Mouse (Mus musculus) forebrain, postnatal 0 days (tissue): Measurements from ENCODE around the gene Pth2. TPM values are rescaled to one million over a fixed set of nuclear protein-coding genes. Genes with fewer than 3 reads are reported as not detected.

Experiments used
- ATAC-seq: fragments of 200-750 bp; cut with Nextera tagmentation; 2 replicates; pipeline ENCODE4 v1.8.0; 2017; ENCODE audit warnings: mild to moderate bottlenecking, moderate library complexity
- DNase-seq: peaks from one replicate; pipeline ENCODE4 v3.0.0-alpha.2; 2015
- H3K27ac ChIP-seq: fragments of 300-500 bp; sonication (generic); 2 replicates; pipeline ENCODE4 v1.5.1; 2014; ENCODE audit warnings: low read depth, mild to moderate bottlenecking, antibody characterized with exemption, low read length, moderate library complexity, mixed read lengths
- H3K27me3 ChIP-seq: fragments of 300-500 bp; sonication (generic); 2 replicates; pipeline ENCODE4 v1.6.1; 2014; ENCODE audit warnings: mild to moderate bottlenecking, low read length, mixed read lengths; ENCODE audit not compliant: insufficient read depth
- H3K36me3 ChIP-seq: fragments of 300-500 bp; sonication (generic); 2 replicates; pipeline ENCODE4 v1.6.1; 2014; ENCODE audit warnings: mild to moderate bottlenecking, moderate library complexity; ENCODE audit not compliant: insufficient read depth
- H3K4me1 ChIP-seq: fragments of 300-500 bp; sonication (generic); 2 replicates; pipeline ENCODE4 v1.6.1; 2014; ENCODE audit warnings: antibody characterized with exemption; ENCODE audit not compliant: insufficient read depth
- H3K4me2 ChIP-seq: fragments of 300-500 bp; sonication (generic); 2 replicates; pipeline ENCODE4 v1.6.1; 2014; ENCODE audit warnings: low read depth, mild to moderate bottlenecking, moderate library complexity
- H3K4me3 ChIP-seq: fragments of 300-500 bp; sonication (generic); 2 replicates; pipeline ENCODE4 v1.5.1; 2014; ENCODE audit warnings: low read depth, low read length, mixed read lengths
- H3K9ac ChIP-seq: fragments of 300-500 bp; sonication (generic); 2 replicates; pipeline ENCODE4 v1.6.1; 2014; ENCODE audit warnings: mild to moderate bottlenecking
- H3K9me3 ChIP-seq: fragments of 300-500 bp; sonication (generic); 2 replicates; pipeline ENCODE4 v1.6.1; 2016; ENCODE audit warnings: low read length
- CTCF ChIP-seq: sonication (generic); IDR thresholded peaks from 2 replicates; pipeline ENCODE4 v1.5.1; 2016; ENCODE audit warnings: antibody characterized with exemption, control low read depth, low read depth
- WGBS: fragments of 180-500 bp; shearing (Covaris S2); extraction: QIAGEN DNeasy Blood & Tissue Kit; methylation state at CpG from one replicate; pipeline ENCODE4 v1.1.7; 2014; 5-methylcytosine and 5-hydroxymethylcytosine counted together
- microRNA-seq, 2 experiments: library from miRNA; unstranded; fragments of <30 nt; microRNA quantifications; one replicate each; pipeline ENCODE4; 2016
- polyA plus RNA-seq: library from polyadenylated mRNA; unstranded; fragments of >200 nt; fragmentation: Nextera tagmentation; extraction: Ambion mirVana; gene quantifications from 2 replicates; pipeline ENCODE4 v1.2.1, GENCODE M21; 2015
- total RNA-seq: library from RNA; depleted of rRNA; stranded (reverse); fragments of >200 nt; gene quantifications from 2 replicates; pipeline ENCODE4 v1.2.3, GENCODE M21; 2014; rRNA removed

The Pth2 gene
- total and polyA plus RNA-seq, 2 experiments from 2014 or later, result 0.48 TPM; not detected in 1

- Histone ChIP-seq H3K36me3 (peaks cover 7% of the 10 kb centered on the region; the same call in 1 of the 2 replicates), H3K4me1 (no peaks in the 10 kb centered on the region), H3K9me3 (no peaks in the 10 kb centered on the region), H3K27ac (no peak overlapping the region), H3K4me2 (no peak overlapping the region), H3K9ac (no peak overlapping the region), H3K4me3 (no peak overlapping the region), H3K27me3 (no peaks in the 10 kb centered on the region)
- no peak for TF ChIP-seq CTCF
- 83% methylated on average over 7 of the region's 7 CpGs for WGBS
- ATAC-seq, result no peak
- DNase-seq, result no peak
Observed at GRCm38 (mm10) chr7:45224826-45225225, 44.0 kb downstream of the Pth2 start.

- Histone ChIP-seq H3K9ac (no peak overlapping the region), H3K27me3 (no peaks in the 10 kb centered on the region), H3K4me2 (no peak overlapping the region), H3K9me3 (no peaks in the 10 kb centered on the region), H3K4me3 (no peak overlapping the region), H3K27ac (no peak overlapping the region), H3K4me1 (no peaks in the 10 kb centered on the region), H3K36me3 (peaks cover 7% of the 10 kb centered on the region; the same call in 1 of the 2 replicates)
- WGBS, result 95% methylated on average over 5 of the region's 5 CpGs
- ATAC-seq, result no peak
- no peak for TF ChIP-seq CTCF
- DNase-seq, result no peak
Observed at GRCm38 (mm10) chr7:45226421-45226820, 45.6 kb downstream of the Pth2 start.

GRCm38 (mm10) chr7:45228548-45228947, 47.8 kb downstream of the Pth2 start:
- no peak for TF ChIP-seq CTCF
- ATAC-seq, result no peak
- Histone ChIP-seq H3K4me1 (no peaks in the 10 kb centered on the region), H3K4me2 (no peak overlapping the region), H3K27ac (no peak overlapping the region), H3K9ac (no peak overlapping the region), H3K4me3 (no peak overlapping the region), H3K27me3 (no peaks in the 10 kb centered on the region), H3K36me3 (peaks cover 7% of the 10 kb centered on the region; the same call in 1 of the 2 replicates), H3K9me3 (no peaks in the 10 kb centered on the region)
- 95% methylated on average over 18 of the region's 18 CpGs for WGBS
- DNase-seq, result no peak

GRCm38 (mm10) chr7:45229046-45229445, 48.3 kb downstream of the Pth2 start:
- TF ChIP-seq CTCF, result no peak
- H3K4me1 ChIP-seq, result 0 out of 2 replicates have a peak, but pooled peaks cover 1% of the 10 kb centered on the region
- H3K36me3 ChIP-seq, result peaks cover 7% of the 10 kb centered on the region; the same call in 1 of the 2 replicates
- no peaks in the 10 kb centered on the region for H3K9me3 ChIP-seq
- H3K27ac ChIP-seq, result no peak overlapping the region
- WGBS, result 92% methylated on average over 8 of the region's 8 CpGs
- no peak overlapping the region for H3K4me2 ChIP-seq
- no peak for DNase-seq
- no peak overlapping the region for H3K9ac ChIP-seq
- no peak for ATAC-seq
- no peaks in the 10 kb centered on the region for H3K27me3 ChIP-seq
- H3K4me3 ChIP-seq, result no peak overlapping the region

- no peak overlapping the region for H3K4me3 ChIP-seq
- no peaks in the 10 kb centered on the region for H3K27me3 ChIP-seq
- TF ChIP-seq CTCF, result no peak
- WGBS, result 94% methylated on average over 7 of the region's 7 CpGs
- peaks cover 7% of the 10 kb centered on the region; the same call in 1 of the 2 replicates for H3K36me3 ChIP-seq
- no peaks in the 10 kb centered on the region for H3K9me3 ChIP-seq
- no peak overlapping the region for H3K4me2 ChIP-seq
- no peak for DNase-seq
- H3K27ac ChIP-seq, result no peak overlapping the region
- H3K4me1 ChIP-seq, result 0 out of 2 replicates have a peak, but pooled peaks cover 6% of the 10 kb centered on the region
- no peak overlapping the region for H3K9ac ChIP-seq
- ATAC-seq, result no peak
Observed at GRCm38 (mm10) chr7:45229459-45230203, 48.8 kb downstream of the Pth2 start.

- ATAC-seq, result no peak
- Histone ChIP-seq H3K9me3 (no peaks in the 10 kb centered on the region), H3K4me3 (no peak overlapping the region), H3K4me2 (no peak overlapping the region), H3K27ac (no peak overlapping the region), H3K9ac (no peak overlapping the region), H3K36me3 (peaks cover 7% of the 10 kb centered on the region; the same call in 1 of the 2 replicates), H3K4me1 (0 out of 2 replicates have a peak, but pooled peaks cover 6% of the 10 kb centered on the region), H3K27me3 (no peaks in the 10 kb centered on the region)
- DNase-seq, result no peak
- WGBS, result 86% methylated on average over 12 of the region's 12 CpGs
- TF ChIP-seq CTCF, result no peak
Observed at GRCm38 (mm10) chr7:45231192-45231591, 50.4 kb downstream of the Pth2 start.

Small RNA genes within 50 kb of the gene (microRNA-seq; reads per million reads assigned to microRNA genes)
- gene Mir7055, result 0.12 to 0.77 reads per million in 2 experiments

Other genes starting within 250 kb of the Pth2 start
Only the 30 nearest of the 34 such genes appear.
- 71.9 and 73.1 TPM in 2 replicates for gene Cpt1c, start 206.1 kb upstream of the Pth2 start, total RNA-seq
- gene Cpt1c, start 206.1 kb upstream of the Pth2 start, polyA plus RNA-seq, result 34.3 and 49.6 TPM in 2 replicates
- gene Prmt1, start 194.4 kb upstream of the Pth2 start, total RNA-seq, result 208 and 220 TPM in 2 replicates
- 598 and 639 TPM in 2 replicates for gene Prmt1, start 194.4 kb upstream of the Pth2 start, polyA plus RNA-seq
- 39.3 and 39.7 TPM in 2 replicates for gene Irf3, start 183.3 kb upstream of the Pth2 start, total RNA-seq
- gene Irf3, start 183.3 kb upstream of the Pth2 start, polyA plus RNA-seq, result 23.1 and 24.0 TPM in 2 replicates
- 7.5 and 7.9 TPM in 2 replicates for gene Bcl2l12, start 182.3 kb upstream of the Pth2 start, total RNA-seq
- 7.8 and 8.5 TPM in 2 replicates for gene Bcl2l12, start 182.3 kb upstream of the Pth2 start, polyA plus RNA-seq
- gene Scaf1, start 164.6 kb upstream of the Pth2 start, total RNA-seq, result 58.7 and 72.5 TPM in 2 replicates
- gene Scaf1, start 164.6 kb upstream of the Pth2 start, polyA plus RNA-seq, result 43.4 and 50.0 TPM in 2 replicates
- gene Rras, start 163.0 kb upstream of the Pth2 start, total RNA-seq, result 2.9 and 4.2 TPM in 2 replicates
- gene Rras, start 163.0 kb upstream of the Pth2 start, polyA plus RNA-seq, result 10.6 and 13.1 TPM in 2 replicates
- 12.6 and 14.0 TPM in 2 replicates for gene Prr12, start 128.1 kb upstream of the Pth2 start, total RNA-seq
- gene Prr12, start 128.1 kb upstream of the Pth2 start, polyA plus RNA-seq, result 4.9 and 8.2 TPM in 2 replicates
- 75.2 and 76.4 TPM in 2 replicates for gene Nosip, start 118.6 kb upstream of the Pth2 start, total RNA-seq
- gene Nosip, start 118.6 kb upstream of the Pth2 start, polyA plus RNA-seq, result 74.3 and 75.2 TPM in 2 replicates
- gene Prrg2, start 118.3 kb upstream of the Pth2 start, total RNA-seq, result 6.3 and 15.9 TPM in 2 replicates
- 14.9 and 15.1 TPM in 2 replicates for gene Prrg2, start 118.3 kb upstream of the Pth2 start, polyA plus RNA-seq
- 29.7 and 43.8 TPM in 2 replicates for gene Rcn3, start 88.8 kb upstream of the Pth2 start, total RNA-seq
- gene Rcn3, start 88.8 kb upstream of the Pth2 start, polyA plus RNA-seq, result 32.6 and 36.4 TPM in 2 replicates
- gene Fcgrt, start 77.1 kb upstream of the Pth2 start, total RNA-seq, result 24.9 and 29.4 TPM in 2 replicates
- gene Fcgrt, start 77.1 kb upstream of the Pth2 start, polyA plus RNA-seq, result 35.1 and 44.7 TPM in 2 replicates
- gene Rps11, start 56.6 kb upstream of the Pth2 start, total RNA-seq, result 974 and 1,229 TPM in 2 replicates
- gene Rps11, start 56.6 kb upstream of the Pth2 start, polyA plus RNA-seq, result 814 and 982 TPM in 2 replicates
- gene Rpl13a, start 52.2 kb upstream of the Pth2 start, total RNA-seq, result 2,018 and 2,903 TPM in 2 replicates
- 852 and 1,121 TPM in 2 replicates for gene Rpl13a, start 52.2 kb upstream of the Pth2 start, polyA plus RNA-seq
- gene Gm45713, start 44.8 kb upstream of the Pth2 start, total RNA-seq, result not detected in 2 replicates
- 0.36 TPM in 1 of 2 replicates, not detected in the other for gene Gm45713, start 44.8 kb upstream of the Pth2 start, polyA plus RNA-seq
- gene Flt3l, start 44.6 kb upstream of the Pth2 start, total RNA-seq, result 2.3 and 3.1 TPM in 2 replicates
- 1.9 and 6.8 TPM in 2 replicates for gene Flt3l, start 44.6 kb upstream of the Pth2 start, polyA plus RNA-seq
- gene Pih1d1, start 26.7 kb upstream of the Pth2 start, total RNA-seq, result 112 and 117 TPM in 2 replicates
- gene Pih1d1, start 26.7 kb upstream of the Pth2 start, polyA plus RNA-seq, result 74.3 and 80.4 TPM in 2 replicates
- gene Aldh16a1, start 26.4 kb upstream of the Pth2 start, total RNA-seq, result 10.2 and 14.2 TPM in 2 replicates
- 13.3 TPM in 2 replicates for gene Aldh16a1, start 26.4 kb upstream of the Pth2 start, polyA plus RNA-seq
- 71.4 and 87.5 TPM in 2 replicates for gene Slc17a7, start 17.0 kb upstream of the Pth2 start, total RNA-seq
- gene Slc17a7, start 17.0 kb upstream of the Pth2 start, polyA plus RNA-seq, result 47.6 and 50.3 TPM in 2 replicates
- not detected in 2 replicates for gene Gfy, start 1.4 kb upstream of the Pth2 start, total RNA-seq
- gene Gfy, start 1.4 kb upstream of the Pth2 start, polyA plus RNA-seq, result 0.21 TPM in 1 of 2 replicates, not detected in the other
- gene Ccdc155, start 23.9 kb downstream of the Pth2 start, total RNA-seq, result 0.14 and 0.46 TPM in 2 replicates
- gene Ccdc155, start 23.9 kb downstream of the Pth2 start, polyA plus RNA-seq, result 0.35 and 0.97 TPM in 2 replicates
- 8.4 and 9.1 TPM in 2 replicates for gene Dkkl1, start 31.2 kb downstream of the Pth2 start, total RNA-seq
- 8.9 and 12.1 TPM in 2 replicates for gene Dkkl1, start 31.2 kb downstream of the Pth2 start, polyA plus RNA-seq
- gene Tead2, start 34.8 kb downstream of the Pth2 start, total RNA-seq, result 30.6 and 40.6 TPM in 2 replicates
- 18.4 and 22.5 TPM in 2 replicates for gene Tead2, start 34.8 kb downstream of the Pth2 start, polyA plus RNA-seq
- 0.46 and 0.62 TPM in 2 replicates for gene Cd37, start 58.1 kb downstream of the Pth2 start, total RNA-seq
- 2.0 and 2.5 TPM in 2 replicates for gene Cd37, start 58.1 kb downstream of the Pth2 start, polyA plus RNA-seq
- gene Slc6a16, start 60.1 kb downstream of the Pth2 start, total RNA-seq, result 0.24 TPM in 1 of 2 replicates, not detected in the other
- 0.74 and 1.7 TPM in 2 replicates for gene Slc6a16, start 60.1 kb downstream of the Pth2 start, polyA plus RNA-seq
- gene Slc6a21, start 96.5 kb downstream of the Pth2 start, total RNA-seq, result not detected in 2 replicates
- gene Slc6a21, start 96.5 kb downstream of the Pth2 start, polyA plus RNA-seq, result not detected in 2 replicates
- gene Trpm4, start 152.8 kb downstream of the Pth2 start, total RNA-seq, result 17.1 and 17.5 TPM in 2 replicates
- gene Trpm4, start 152.8 kb downstream of the Pth2 start, polyA plus RNA-seq, result 8.9 and 9.4 TPM in 2 replicates
- gene Hrc, start 154.3 kb downstream of the Pth2 start, total RNA-seq, result 0.46 and 0.52 TPM in 2 replicates
- not detected in 2 replicates for gene Hrc, start 154.3 kb downstream of the Pth2 start, polyA plus RNA-seq
- 76.5 and 81.0 TPM in 2 replicates for gene Ppfia3, start 186.0 kb downstream of the Pth2 start, total RNA-seq
- gene Ppfia3, start 186.0 kb downstream of the Pth2 start, polyA plus RNA-seq, result 21.7 and 26.0 TPM in 2 replicates
- gene Lin7b, start 189.6 kb downstream of the Pth2 start, total RNA-seq, result 32.2 and 47.3 TPM in 2 replicates
- 36.8 and 39.8 TPM in 2 replicates for gene Lin7b, start 189.6 kb downstream of the Pth2 start, polyA plus RNA-seq
- 247 and 310 TPM in 2 replicates for gene Snrnp70, start 214.7 kb downstream of the Pth2 start, total RNA-seq
- 116 and 124 TPM in 2 replicates for gene Snrnp70, start 214.7 kb downstream of the Pth2 start, polyA plus RNA-seq